Mouse (Mus musculus): ENCODE results near the gene Rasef.
"Not testable (repeated sequence)": the region's sequence is repeated elsewhere in the genome, so short reads cannot be mapped to it uniquely, and the experiment has no call there.

Gene Rasef

GRCm38 (mm10) chr4:73790260-73791185 is at the start of gene Rasef:
TSS of gene Rasef (minus strand) at chr4:73790994.
- DNase-seq: no peak

- no peak for DNase-seq
Measured at GRCm38 (mm10) chr4:73826587-73826986, 35.8 kb upstream of the Rasef start.

- DNase-seq: no peak
Measured at GRCm38 (mm10) chr4:73791186-73791540, 369 bp upstream of the Rasef start.

GRCm38 (mm10) chr4:73789534-73789933 is 1.3 kb downstream of the Rasef start:
- DNase-seq: no peak

- no peak for DNase-seq
Measured at GRCm38 (mm10) chr4:73788076-73788730, 2.6 kb downstream of the Rasef start.

- DNase-seq: no peak
Measured at GRCm38 (mm10) chr4:73784147-73784546, 6.6 kb downstream of the Rasef start.

DNA sequence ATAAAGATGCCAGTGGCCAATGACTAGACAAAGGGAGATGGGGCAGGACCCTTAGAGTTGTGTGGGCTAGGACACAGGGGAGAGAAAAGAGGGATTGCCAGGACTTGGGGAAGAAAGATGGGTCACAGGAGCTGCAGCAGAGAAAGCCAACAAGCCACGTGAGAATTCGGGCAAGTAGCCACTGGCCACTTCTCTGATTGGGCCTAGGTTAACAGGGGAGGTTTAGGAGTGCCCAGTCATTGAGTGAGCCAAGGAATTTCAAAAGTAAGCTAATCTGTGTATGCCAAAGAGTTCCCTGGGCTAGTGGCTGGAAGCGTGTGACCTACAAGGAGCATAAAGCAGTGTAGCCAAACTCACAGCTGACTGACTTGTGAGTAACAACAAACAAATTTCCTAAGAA is 9.7 kb downstream of the Rasef start:
- DNase-seq: no peak

DNA sequence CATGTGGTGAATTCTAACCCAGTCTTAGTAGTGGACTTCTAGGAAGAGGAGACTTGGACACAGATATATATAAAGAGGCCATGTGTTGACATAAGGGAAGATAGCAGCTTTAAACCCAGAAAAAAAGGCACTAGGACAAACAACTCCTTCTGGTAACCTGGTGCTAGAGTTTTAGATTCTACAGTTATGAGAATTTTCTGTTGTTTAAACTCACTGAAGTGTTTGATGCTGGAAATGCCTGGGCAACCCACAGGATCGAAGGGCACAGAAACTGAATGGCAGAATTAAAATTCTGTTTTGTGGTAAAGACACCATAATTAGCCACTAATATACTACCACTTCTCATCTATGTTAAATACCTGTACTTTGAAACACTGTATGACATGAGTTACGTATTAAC is 15.5 kb downstream of the Rasef start:
- no peak for DNase-seq

- no peak for DNase-seq
Measured at GRCm38 (mm10) chr4:73773831-73774810, 16.7 kb downstream of the Rasef start.

- no peak for DNase-seq
Measured at GRCm38 (mm10) chr4:73772028-73772427, 18.8 kb downstream of the Rasef start.

- DNase-seq: no peak
Measured at GRCm38 (mm10) chr4:73770592-73770991, 20.2 kb downstream of the Rasef start.

DNA sequence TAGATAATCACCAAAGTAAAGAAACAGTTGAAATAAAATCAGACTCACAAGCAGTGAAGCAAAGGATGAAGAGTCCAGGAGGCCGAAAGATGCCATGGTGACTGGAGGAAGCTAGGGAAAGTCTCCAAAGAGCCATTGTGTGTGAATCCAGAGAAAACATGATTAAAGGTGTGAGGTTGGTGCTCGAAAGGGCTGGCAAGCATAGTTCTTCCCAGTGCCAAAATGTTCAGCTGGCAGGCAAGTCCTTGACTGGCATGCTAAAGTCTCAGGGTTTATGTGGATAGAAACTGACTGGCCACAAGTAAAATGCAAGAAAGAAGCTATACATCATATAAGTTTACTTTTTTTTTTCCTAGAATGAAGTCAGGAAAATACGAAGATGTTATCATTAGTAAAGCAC is 22.6 kb downstream of the Rasef start:
- DNase-seq: no peak

- no peak for DNase-seq
Measured at GRCm38 (mm10) chr4:73748219-73748618, 42.6 kb downstream of the Rasef start.

GRCm38 (mm10) chr4:73739439-73739838 is 51.4 kb downstream of the Rasef start:
- DNase-seq: no peak

- DNase-seq: no peak
Measured at GRCm38 (mm10) chr4:73719819-73720218, 71.0 kb downstream of the Rasef start.

DNA sequence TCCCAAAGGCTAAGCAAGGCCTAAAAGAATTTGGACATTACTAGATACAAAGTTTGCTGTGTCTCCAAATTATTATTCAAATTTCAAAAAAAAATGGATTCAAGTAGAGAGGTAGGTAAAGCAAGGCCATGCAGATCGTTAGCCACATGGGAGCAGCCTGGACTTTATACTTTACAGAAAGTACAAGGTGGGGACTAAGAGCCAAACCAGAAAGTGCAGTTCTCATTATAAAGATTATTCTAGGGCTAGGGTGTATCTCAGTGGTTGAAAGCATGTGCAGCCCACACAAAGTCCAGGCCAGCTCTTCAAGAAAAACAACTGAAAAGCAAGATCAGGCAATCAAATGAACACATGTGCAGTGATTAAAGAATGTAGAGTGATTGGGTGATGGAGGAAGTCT is 72.0 kb downstream of the Rasef start:
- DNase-seq: no peak

- not testable (repeated sequence) for DNase-seq
Measured at GRCm38 (mm10) chr4:73683216-73683615, 107.6 kb downstream of the Rasef start, which contains the start of gene Gm428. TSS of gene Gm428 (plus strand) at chr4:73683516.

GRCm38 (mm10) chr4:73668054-73668453 is 122.7 kb downstream of the Rasef start, which contains the start of gene Gm11239:
TSS of gene Gm11239 (plus strand) at chr4:73668354.
- not testable (repeated sequence) for DNase-seq
